Mouse (Mus musculus): ENCODE measurements around the gene Megf6. TPM values are rescaled to one million over a fixed set of nuclear protein-coding genes. Genes with fewer than 3 reads are reported as not detected.

Megf6 gene
- total RNA-seq, 4 experiments from 2014 or later: 6.2 to 7.9 (median 7.1) TPM

Other genes starting within 250 kb of the Megf6 start
- 10 to 100 TPM; 22.8 to 30.7 (median 24.1) TPM for gene A430005L14Rik, start 213.5 kb upstream of the Megf6 start, total RNA-seq (2022)
- gene Dffb, start 195.6 kb upstream of the Megf6 start, total RNA-seq (2022): 10 to 100 TPM in 3 of 4 experiments, 1 to 10 TPM in 1; 9.4 to 14.0 (median 11.4) TPM
- gene Cep104, start 195.5 kb upstream of the Megf6 start, total RNA-seq (2022): 10 to 100 TPM; 28.4 to 35.3 (median 32.8) TPM
- 10 to 100 TPM; 55.0 to 72.7 (median 62.6) TPM for gene Lrrc47, start 159.0 kb upstream of the Megf6 start, total RNA-seq (2022)
- gene Smim1, start 144.5 kb upstream of the Megf6 start, total RNA-seq (2022): 10 to 100 TPM; 11.7 to 21.4 (median 16.5) TPM
- gene Ccdc27, start 128.1 kb upstream of the Megf6 start, total RNA-seq (2022): under 1 TPM in 1 of 4 experiments, not detected in 3; 0.17 TPM
- gene Trp73, start 30.5 kb upstream of the Megf6 start, total RNA-seq (2022): under 1 TPM; 0.51 to 0.83 (median 0.64) TPM
- 10 to 100 TPM; 27.0 to 36.1 (median 31.0) TPM for gene Wrap73, start 28.4 kb upstream of the Megf6 start, total RNA-seq (2022)
- 100 to 1,000 TPM; 167 to 191 (median 180) TPM for gene Tprgl, start 10.1 kb upstream of the Megf6 start, total RNA-seq (2022)
- gene Arhgef16, start 130.9 kb downstream of the Megf6 start, total RNA-seq (2022): 1 to 10 TPM; 1.1 to 1.6 (median 1.2) TPM
- not detected for gene B230104I21Rik, start 165.4 kb downstream of the Megf6 start, total RNA-seq (2022)

Measured in left cerebral cortex, adult 8-10 months (tissue).